Mouse (Mus musculus): Measurements from ENCODE around the gene Dnase1.

DNA sequence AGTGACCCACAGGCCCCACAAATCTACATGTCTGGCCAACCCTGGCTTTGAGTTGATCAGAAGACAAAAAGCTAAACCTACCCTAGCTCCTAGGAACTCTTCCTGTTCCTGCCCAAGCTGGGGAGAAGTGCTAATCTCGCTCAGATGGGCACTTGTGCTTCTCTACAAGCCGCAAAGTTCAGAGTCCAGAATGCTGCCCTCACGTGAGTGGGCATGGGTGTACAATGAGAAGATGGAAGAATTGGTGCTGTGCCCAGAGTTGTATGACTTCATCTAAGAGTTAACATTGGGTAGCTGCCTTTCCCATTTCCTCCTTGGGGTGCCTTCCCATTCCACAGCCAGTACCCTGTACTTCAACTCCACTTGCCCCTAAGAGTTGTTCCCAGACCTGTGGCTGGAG lies 9.5 kb upstream of the Dnase1 start:
- TF ChIP-seq POU5F1 (IDR thresholded peaks at IDR 0.05; ENCODE audit: borderline replicate concordance, low read length) (no peak), CTCF (conservative IDR thresholded peaks at IDR 0.05; ENCODE audit: low read length) (no peak), NANOG (IDR thresholded peaks at IDR 0.05; ENCODE audit: borderline replicate concordance, low read length) (no peak)
